Mouse (Mus musculus) T-cell, adult 2 months (primary cell): Measurements from ENCODE around the gene 2310039H08Rik.
"Not testable (repeated sequence)": the region's sequence is repeated elsewhere in the genome, so short reads cannot be mapped to it uniquely, and the experiment has no call there.

ENCODE experiments used
- DNase-seq: peaks from one replicate; pipeline ENCODE4 v3.0.0; 2022; ENCODE audit warnings: low spot score

2310039H08Rik gene

DNA sequence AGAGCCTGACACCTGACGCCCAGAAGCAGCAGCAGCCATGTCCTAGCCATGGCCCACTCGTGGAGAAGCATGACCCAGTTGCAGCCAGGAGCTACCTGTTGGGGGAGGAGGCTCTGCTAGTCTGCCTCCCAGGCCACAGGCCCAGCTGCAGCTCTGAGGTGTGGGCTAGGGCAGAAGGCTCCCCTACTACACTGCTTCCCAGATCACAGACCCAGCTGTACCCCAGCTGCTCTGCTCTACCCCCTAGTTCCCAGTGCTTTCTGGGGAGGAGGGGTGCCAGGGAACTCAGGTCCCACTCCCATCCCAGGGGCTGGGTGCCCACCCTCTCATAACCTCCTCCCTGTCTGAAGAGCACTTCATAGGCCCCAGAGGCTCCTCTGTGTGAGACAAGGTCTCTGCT is 8.9 kb upstream of the 2310039H08Rik start, which contains the start of gene Ptcra:
TSS of gene Ptcra (minus strand) at position 169 of the 400 bp plus-strand sequence.
- DNase-seq: no peak

DNA sequence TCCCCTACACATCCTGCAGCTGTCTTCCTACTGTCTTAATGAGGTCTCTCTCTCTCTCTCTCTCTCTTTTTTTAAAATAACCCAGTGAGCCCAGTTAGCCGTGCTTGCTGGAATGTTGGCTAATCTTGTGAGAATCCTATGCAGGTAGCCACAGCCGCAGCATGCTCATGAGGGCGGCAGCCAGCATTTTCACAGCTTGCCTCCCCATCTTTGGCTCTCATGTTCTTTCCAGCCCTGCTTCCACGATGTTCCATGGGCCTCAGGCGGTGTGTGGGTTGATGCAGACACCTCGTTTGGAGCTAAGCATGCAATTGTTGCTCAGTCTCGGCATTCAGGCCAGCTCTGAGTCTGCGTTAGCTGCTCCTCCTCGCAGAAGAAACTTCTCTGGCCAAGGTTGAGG is 7.5 kb upstream of the 2310039H08Rik start:
- DNase-seq: not testable (repeated sequence)

DNA sequence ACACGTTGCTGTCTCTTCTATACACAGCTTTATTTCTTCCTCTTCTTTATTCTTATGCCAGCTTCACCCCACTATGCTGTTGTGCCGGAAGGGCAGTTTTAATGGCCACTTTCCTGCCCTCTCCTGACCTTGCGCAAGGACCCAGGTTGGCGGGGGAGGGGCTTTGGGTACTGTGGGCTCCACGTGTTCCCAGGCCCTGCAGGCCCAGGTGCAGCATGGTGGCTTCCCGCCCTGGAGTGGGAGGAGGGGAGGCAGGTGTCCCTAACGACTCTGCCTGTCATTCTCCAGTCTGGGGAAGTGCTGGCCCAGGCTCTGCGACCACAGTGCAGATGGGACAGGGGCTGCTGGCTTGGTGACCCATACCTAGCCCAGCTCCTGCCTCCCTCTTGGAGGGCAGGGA is 4.6 kb upstream of the 2310039H08Rik start:
- DNase-seq: no peak

DNA sequence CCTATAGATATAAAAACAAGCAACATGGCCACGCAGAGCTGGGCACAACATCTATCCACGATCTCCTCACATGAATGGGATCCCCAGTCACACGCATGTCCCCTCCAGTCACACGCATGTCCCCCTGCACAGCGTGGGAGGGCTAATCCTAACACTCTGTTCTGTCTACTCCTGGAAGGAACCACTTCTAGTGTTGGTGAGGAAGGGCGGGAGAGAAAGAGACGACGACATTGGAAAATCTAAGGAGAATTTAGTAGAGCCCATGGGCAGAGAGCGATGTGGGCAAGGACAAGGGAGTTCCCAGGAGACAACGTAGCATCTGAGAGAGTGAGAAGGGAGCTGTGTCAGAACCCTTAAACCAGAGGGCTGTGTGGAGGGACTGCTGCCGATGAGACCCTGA is 1.9 kb upstream of the 2310039H08Rik start:
- no peak for DNase-seq

DNA sequence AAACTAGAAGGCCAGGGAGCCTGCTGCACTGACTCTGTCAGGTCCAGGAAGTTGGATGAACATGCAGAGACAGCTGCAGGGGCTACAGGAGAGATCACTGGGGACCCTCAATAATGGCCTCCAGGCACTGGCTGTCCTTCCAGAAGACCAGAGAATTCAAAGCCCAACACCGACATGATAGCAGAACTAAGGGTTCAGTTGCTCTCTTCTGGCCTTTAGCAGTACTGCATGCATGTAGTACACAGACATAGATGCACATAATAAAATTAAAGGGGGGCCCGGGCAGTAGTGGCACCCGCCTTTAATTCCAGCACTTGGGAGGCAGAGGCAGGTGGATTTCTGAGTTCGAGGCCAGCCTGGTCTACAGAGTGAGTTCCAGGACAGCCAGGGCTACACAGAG is 1.4 kb upstream of the 2310039H08Rik start:
- no peak for DNase-seq

DNA sequence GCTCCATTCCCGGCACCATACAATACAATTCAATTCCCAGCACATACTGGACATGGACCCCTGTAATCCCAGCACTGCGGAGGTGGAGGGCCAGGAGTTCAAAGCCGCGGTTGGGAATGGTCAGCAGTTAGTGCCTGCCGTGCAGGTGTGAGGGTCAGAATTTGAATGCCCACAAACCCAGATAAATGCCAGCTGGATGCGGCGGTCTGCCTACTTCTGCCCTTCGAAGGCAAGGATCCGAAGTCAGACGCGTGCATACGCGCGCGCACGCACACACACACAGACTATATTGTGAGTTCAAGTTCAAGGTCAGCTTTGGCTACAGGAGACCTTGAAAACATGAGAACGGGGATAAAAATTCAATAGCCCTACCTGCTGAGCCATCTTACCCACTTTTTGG is 819 bp upstream of the 2310039H08Rik start:
- no peak for DNase-seq

DNA sequence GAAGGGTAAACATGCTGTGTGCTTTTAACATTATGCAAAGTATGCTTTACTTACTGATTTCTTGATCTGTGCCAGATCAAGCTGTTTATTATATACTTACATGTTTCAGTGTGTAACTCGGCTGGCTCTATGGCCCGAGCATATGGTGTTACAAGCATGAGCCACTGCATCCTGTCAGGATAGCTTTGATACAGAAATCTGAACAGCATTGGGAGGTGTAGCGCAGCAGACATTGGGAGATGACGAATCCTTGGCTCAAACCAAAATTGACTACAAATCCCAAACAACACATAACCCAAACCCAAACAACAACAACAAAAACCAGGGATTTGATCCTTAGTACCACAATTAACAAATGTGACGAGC is 414 bp upstream of the 2310039H08Rik start:
- DNase-seq: no peak

DNA sequence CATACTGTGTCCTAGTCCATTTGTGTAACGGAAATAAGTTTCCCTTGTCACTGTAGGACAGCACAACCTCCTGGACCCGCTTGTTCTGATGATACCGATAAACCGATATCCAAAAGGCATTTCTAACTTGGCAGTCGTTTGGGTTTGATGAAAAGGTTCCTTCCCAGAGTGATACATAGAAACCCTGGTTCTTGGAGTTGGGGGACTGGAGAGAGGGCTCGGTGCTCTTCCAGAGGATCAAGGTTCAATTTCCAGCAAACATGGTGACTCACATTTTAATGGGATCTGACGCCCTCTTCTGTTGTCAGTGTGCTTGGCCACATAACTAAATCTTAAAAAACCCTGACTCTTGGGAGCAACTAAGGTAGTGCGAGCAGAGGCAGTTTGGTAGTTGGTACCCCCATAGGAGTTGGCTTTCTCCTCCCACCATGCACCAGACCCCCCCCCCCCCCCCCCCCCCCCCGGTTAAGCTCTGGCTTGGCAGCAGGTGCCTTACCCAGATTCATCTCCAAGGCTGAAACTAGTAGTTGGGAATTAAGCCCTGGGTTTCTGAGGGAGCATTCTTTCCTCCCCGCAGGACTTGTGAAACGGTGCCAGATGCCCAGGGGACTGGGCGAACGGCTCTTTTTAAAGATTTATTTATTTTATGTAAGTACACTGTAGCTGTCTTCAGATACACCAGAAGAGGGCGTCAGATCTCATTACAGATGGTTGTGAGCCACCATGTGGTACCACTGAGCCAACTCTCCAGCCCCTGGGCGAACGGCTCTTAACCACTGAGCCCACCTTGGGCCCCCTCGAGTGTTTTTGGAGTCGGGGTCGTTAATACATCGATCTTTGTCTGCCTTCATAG is 1.1 kb downstream of the 2310039H08Rik start:
- DNase-seq: no peak

DNA sequence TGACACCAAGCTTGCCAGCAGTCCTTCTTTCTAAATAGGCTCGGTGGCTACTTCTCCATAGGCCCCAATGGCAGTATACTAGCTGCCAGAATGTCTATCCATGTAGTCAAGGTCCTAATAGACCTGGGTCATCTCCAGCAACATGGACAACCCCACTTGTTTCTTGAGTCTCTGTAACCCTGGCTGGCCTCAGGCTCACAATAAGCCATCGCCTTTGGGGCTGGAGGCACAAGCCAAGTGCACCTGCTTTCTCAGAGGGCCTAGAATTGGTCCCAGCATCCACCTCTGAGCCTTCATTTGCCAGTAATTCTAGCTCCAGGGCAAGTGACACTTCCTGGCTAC is 1.7 kb downstream of the 2310039H08Rik start:
- DNase-seq: no peak

DNA sequence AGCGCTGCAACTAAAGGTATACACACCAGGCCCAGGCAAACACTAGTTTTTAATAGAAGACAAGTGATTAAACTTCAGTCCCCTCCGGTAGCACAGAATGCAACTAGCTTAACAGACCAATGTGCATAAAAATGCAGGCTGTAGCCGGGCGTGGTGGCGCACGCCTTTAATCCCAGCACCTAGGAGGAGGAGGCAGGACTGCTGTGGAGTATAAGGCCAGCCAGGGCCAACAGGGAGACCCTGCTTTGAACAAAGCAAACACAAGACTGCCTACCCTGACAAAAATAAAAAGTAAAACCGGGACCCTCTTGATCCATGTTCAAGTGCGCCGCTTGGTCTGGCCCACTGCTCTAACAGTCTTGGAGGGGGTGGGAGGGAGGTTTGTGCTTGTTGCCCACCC is 2.6 kb downstream of the 2310039H08Rik start:
- DNase-seq: no peak

DNA sequence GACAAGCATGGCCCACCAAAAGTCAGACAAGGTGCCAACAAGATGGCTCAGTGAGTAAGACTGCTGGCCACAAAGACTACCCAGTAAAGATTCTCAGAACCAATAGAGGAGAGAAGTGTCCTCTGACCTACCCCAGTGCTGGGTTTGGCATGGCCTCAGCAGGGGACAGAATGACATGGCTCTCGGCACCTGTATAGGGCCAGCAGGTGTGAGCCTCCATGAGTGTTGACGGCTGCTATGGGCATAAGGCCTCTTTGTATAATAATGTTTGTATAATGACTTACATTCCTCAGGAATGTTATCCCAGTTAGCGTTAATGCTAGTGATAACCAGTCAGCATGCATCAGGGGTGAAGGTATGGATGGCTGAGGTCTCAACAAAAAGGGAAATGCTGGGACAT is 3.7 kb downstream of the 2310039H08Rik start:
- DNase-seq: no peak

DNA sequence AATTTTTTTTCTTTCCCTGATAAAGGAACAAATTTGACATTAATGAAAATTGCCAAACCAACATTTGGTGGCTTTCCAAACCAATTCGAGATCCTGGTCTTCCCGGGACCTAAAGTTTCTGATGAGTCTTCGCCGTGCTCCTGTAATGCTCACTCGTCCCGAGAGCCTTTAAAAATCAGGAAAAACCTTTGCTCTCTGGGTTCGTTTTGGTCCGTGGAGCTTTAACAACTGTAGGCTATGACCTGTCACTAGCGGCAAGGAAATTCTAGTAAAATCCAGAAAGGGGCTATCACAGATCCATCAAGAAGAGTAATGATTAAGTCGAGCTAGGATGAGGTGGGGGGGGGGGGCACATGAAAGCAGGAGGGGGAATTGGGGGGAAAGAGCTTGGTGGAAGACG is 9.4 kb downstream of the 2310039H08Rik start:
- DNase-seq: no peak

DNA sequence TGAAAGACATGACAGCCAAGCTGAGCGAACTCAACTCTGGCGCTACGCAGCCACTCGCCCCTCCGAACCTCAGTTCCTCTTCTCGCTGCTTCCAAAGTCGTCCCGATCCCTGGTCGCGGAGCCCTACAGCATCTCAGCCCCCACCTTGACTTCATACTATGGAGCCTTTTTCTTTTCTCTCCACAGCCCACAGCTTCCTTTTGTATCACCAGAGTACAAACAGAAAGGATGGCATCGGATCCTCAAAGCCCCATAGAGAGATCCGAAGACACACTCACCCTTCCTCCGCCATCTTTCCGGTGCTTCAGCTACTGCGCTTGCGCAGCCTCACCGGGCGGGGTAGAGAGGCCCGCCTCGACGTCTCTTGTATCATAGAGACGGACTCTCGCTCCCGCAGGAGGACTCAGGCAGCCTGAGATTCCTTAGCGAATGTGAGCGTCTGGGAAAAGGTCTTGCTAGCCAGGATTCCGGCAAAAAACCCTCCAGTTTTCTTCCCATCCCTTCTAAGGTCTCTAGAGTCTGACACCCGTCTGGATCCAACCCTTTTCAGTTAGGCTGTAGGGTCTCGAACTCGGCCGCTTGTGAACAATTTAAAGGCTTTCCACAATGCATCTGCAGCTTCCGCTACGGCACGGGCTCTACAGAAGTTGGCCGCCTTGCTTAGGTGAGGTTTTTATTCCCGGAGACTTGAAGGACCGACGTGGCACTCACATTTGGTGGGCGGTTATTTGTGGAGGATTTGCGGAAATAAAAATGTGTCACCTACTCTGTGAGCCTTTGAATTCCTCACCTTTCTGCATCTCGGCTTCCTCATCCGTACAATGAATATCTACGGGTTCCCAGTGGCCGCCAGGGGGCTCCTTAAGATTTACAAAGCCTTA is 10.1 kb downstream of the 2310039H08Rik start, which contains the start of gene Rpl7l1:
TSS of gene Rpl7l1 (minus strand) at position 332 of the 881 bp plus-strand sequence.
- peak; percentile 93 for DNase-seq

DNA sequence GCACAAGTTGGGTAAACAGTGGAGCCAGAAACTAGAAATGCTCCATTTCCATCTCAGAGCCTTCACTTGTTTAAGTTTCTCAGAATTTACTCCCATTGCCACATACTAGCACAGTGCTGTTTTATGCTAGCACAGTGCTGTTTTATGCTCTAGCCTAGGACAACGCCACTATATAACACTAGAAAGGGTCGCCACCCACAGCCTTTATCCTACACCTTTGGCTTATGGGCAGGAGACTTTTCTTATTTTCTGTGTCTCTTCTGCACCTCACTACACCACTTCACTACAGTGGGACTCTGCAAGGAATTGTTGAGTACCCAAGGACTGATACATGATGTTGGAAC is 10.8 kb downstream of the 2310039H08Rik start:
- DNase-seq: no peak

DNA sequence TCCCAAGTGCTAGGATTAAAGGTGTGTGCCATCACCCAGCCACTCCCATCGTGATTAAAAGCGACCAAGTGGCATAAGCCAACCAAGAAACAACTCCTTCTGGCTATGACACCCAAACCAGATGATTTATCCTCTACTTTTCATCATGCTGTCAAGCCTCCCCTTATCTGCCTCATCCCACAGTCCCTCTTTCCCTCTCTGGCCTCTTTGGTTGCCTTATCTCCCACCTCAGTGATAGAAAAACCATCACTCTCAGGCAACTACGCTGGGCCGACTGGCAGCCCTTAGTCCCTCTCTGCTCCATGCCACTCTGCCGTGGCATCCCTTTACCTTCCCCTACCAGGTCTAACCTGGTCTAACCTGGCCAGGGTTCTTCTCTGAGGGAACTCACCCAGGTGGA is 14.5 kb downstream of the 2310039H08Rik start:
- DNase-seq: no peak

DNA sequence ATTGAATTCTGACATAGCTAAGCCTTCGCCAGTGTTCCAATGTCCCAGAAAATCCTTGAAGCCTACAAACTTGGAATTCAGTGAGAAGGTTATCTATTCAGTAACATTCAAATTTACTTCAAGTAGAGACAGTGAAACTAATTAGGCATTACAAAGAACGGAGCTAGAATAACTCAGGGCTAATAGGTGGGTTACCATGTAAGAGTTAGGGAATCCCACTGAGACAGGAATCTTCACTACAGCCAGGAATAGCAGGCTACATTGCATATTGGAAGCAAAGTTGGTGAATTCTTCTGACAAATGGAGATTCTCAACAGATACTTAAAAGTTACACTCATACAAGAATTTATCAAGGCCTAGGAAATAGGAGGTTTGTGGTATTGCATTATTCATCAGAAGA is 15.5 kb downstream of the 2310039H08Rik start:
- DNase-seq: not testable (repeated sequence)

DNA sequence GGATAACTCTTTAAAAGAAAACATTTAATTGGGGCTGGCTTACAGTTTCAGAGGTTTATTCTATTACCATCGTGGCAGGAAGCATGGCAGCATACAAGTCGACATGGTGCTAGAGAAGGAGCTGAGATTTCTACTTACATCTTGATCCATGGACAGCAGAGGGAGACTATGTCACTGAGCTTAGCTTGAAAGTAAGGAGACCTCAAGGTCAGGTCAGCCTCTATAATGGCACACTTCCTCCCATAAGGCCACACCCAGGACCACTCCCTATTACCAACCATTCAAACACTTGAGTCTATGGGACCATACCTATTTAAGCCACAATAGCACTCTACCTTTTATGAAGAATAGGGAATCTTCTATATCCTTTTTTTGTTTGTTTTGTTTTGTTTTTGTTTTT is 20.5 kb downstream of the 2310039H08Rik start:
- DNase-seq: no peak

DNA sequence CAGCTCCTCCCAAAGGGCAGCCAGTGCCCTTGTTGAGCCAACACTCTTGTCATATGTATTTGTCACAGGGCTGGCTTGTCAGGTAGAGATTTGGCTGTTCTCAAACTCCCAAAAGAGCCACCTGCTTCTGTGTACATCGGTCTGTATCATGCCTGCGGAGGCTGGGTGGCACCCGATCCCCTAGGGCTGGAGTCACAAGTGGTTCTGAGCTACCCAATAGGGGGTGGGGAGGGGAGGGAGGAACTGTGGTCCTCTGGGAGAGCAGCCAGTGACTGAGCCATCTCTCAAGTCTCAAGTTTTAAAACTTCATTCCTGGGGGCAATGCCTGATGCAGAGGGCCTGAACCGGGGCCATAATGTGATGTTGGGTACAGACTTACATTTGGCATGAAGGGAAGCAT is 24.3 kb downstream of the 2310039H08Rik start:
- no peak for DNase-seq

DNA sequence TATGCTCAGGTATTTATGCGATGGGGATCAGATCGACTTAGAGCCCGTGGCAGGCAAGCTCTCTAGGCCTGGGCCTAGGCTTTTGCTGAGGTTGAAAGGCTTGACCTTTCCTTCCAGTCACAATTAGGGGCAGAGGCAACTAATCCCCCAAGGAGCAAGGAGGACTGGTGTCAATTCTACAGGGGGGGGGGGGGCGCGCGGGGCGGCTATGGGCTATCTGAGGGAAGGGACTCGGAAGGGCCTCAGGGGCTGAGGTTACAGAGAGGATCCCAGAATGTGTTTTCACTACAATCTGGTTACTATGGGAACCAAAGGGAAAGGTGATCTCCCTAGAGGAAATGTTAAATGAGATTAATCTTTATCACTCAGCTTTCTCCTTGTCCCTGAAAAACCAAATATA is 25.0 kb downstream of the 2310039H08Rik start:
- no peak for DNase-seq

DNA sequence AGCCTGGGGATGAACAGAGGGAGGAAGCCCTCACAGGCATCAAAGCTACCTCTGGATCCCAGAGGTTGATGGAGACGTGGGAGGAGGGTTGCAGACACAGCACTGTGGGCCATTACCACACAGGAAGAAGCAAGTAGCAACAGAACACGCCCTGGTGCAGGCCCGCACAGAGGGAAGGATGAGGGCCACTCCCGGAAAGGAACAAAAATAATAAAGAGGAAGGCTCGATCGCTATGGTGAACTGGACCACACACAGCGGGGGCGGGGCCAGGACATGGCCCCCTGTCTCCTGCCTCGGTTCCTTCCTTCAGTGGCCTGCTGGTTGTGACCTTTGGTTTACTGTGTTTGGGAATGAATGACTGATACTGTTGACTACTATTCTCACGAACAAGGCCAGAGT is 27.2 kb downstream of the 2310039H08Rik start:
- DNase-seq: no peak

DNA sequence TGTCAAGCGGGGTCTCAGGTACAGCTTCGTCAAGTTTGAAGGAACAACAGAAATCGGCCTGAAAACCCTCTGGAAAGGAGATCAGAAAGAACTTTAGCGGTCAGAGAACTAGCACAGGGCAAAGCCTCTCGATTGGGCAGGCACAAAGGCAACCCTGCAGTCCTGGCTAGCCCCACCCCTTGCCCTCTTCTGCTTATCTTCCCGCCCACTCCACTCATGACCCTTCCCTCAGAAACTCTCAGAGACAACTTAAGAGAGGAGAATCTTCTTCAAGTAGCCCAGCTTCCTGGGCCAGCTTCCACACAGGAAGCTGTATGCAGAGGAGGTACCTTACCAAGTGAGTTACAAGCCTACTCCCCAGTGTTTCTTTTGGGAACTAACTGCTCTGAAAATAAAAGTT is 29.3 kb downstream of the 2310039H08Rik start:
- no peak for DNase-seq

DNA sequence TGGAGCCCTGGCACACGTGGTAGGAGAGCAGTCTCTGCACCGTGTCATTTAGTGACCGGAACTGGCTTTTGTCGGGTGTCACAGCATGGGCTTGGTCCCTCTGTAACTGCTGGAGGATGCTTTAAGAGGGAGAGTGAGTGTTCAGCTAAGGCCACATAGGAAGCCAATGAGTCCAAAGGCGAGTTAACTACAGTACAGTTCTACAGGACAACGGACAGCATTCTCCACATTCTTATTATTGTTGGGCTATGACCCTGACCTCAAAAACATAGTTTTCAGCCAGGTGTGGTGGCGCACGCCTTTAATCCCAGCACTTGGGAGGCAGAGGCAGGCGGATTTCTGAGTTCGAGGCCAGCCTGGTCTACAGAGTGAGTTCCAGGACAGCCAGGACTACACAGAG is 35.9 kb downstream of the 2310039H08Rik start:
- no peak for DNase-seq

DNA sequence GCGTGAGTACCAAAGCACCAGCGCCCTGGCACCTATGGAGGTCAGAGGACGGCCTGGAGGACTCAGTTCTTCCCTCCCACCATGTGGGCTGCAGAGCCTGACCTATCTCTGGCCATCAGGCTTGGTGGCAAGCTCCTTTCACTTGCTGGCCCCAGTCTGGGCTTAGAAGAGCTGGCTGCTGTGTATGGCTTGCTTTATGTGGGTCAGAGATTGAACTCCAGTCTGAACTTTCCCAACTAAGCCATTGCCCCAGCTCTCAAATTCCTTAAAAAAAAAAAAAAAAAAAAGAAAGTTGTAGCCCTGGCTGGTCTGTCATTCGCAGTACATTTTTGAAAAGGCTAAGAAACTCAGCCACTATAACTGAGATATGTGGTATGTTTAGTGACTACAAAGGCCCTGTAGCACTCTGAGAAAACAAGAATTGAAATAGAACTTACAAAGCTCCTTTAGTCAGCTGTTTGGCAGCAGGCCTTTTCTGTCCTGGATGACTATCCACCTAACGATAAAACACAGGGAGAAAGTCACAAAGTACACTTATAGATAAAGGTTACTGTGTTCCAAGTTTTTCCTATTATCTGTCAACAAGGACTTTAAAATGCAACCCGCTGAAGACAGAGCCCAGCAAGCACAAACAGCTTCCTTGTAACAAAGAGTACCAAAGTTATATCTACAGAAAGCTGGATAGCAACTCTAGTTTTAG is 36.8 kb downstream of the 2310039H08Rik start:
- DNase-seq: no peak
